Mouse (Mus musculus): ENCODE results near the gene Tubb2b. TPM values are rescaled to one million over a fixed set of nuclear protein-coding genes. Genes with fewer than 3 reads are reported as not detected.

The Tubb2b gene
- polyA plus RNA-seq, 1 experiment, result 15.1 TPM

- TF ChIP-seq CTCF (IDR thresholded peaks at IDR 0.05; ENCODE audit: extremely low read depth, insufficient read depth, insufficient read length, insufficient replicate concordance) (no peak), POLR2A (IDR thresholded peaks at IDR 0.05; ENCODE audit: low read depth, low read length) (no peak)
- Histone ChIP-seq H3K27me3 (ENCODE audit: control insufficient read depth, insufficient read depth, low read length) (no peaks in the 10 kb centered on the region), H3K27ac (ENCODE audit: insufficient read depth, low read length) (no peak overlapping the region), H3K4me3 (ENCODE audit: extremely low read depth, insufficient read depth, insufficient read length) (no peak overlapping the region), H3K4me1 (ENCODE audit: control insufficient read depth, insufficient read depth, insufficient read length) (peaks cover 9% of the 10 kb centered on the region; the same call in 1 of the 2 replicates), H3K36me3 (ENCODE audit: control insufficient read depth, insufficient read depth, low read length) (no peaks in the 10 kb centered on the region)
- WGBS, result 79% methylated on average over 7 of the region's 7 CpGs
- no peak for DNase-seq (ENCODE audit: low read depth in 1 of 2, low spot score in 2 of 2)
Measured at GRCm38 (mm10) chr13:34087052-34087812, 43.0 kb downstream of the Tubb2b start.

DNA sequence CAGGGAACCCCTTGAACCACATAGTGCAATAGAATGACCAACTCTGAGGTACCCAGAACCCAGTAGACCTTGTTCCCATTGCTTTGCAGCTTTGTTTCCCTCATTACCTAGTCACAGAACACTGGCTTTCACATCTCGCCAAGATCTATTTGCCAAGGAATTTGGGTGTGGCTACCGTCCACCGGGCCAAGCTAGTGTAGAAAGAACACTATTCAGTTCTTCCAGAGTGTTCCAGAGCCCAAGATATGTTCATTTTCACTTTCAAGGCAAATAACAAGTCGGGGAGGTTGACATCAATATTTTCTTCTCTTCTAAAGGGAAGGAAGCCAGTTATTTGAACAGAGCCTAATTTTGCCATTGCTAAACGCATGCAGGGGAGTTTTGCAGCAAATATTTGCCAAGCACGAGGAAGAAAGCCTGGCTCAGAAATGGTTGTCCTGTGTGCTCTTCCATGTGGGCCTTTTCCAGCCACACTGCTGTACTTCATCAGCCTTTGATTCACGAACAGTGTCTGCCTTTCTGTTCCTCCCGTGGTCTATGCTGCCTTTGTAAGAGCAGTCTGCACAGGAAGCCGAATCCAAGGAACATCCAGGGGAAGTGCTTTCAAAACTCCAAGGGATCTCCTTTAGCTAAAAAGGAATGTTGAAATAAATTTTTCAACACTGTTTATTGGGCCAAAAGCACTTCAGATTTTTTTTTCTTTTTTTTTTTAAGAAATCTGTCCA lies 46.1 kb downstream of the Tubb2b start:
- TF ChIP-seq POLR2A (IDR thresholded peaks at IDR 0.05; ENCODE audit: low read depth, low read length), result no peak
- TF ChIP-seq CTCF (IDR thresholded peaks at IDR 0.05; ENCODE audit: extremely low read depth, insufficient read depth, insufficient read length, insufficient replicate concordance), result no peak
- H3K36me3 ChIP-seq (ENCODE audit: control insufficient read depth, insufficient read depth, low read length), result no peaks in the 10 kb centered on the region
- no peak overlapping the region for H3K27ac ChIP-seq (ENCODE audit: insufficient read depth, low read length)
- H3K4me3 ChIP-seq (ENCODE audit: extremely low read depth, insufficient read depth, insufficient read length), result no peak overlapping the region
- H3K4me1 ChIP-seq (ENCODE audit: control insufficient read depth, insufficient read depth, insufficient read length), result peaks cover 6% of the 10 kb centered on the region; the same call in 1 of the 2 replicates
- no peak for DNase-seq (ENCODE audit: low read depth in 1 of 2, low spot score in 2 of 2)
- 80% methylated on average over 9 of the region's 9 CpGs for WGBS
- H3K27me3 ChIP-seq (ENCODE audit: control insufficient read depth, insufficient read depth, low read length), result no peaks in the 10 kb centered on the region

GRCm38 (mm10) chr13:34081926-34082325 lies 48.3 kb downstream of the Tubb2b start:
- no peak for DNase-seq (ENCODE audit: low read depth in 1 of 2, low spot score in 2 of 2)
- 90% methylated on average over 4 of the region's 4 CpGs for WGBS
- H3K27me3 ChIP-seq (ENCODE audit: control insufficient read depth, insufficient read depth, low read length), result no peaks in the 10 kb centered on the region
- H3K27ac ChIP-seq (ENCODE audit: insufficient read depth, low read length), result no peak overlapping the region
- no peaks in the 10 kb centered on the region for H3K36me3 ChIP-seq (ENCODE audit: control insufficient read depth, insufficient read depth, low read length)
- TF ChIP-seq POLR2A (IDR thresholded peaks at IDR 0.05; ENCODE audit: low read depth, low read length), result no peak
- no peak for TF ChIP-seq CTCF (IDR thresholded peaks at IDR 0.05; ENCODE audit: extremely low read depth, insufficient read depth, insufficient read length, insufficient replicate concordance)
- peaks cover 7% of the 10 kb centered on the region; the same call in 1 of the 2 replicates for H3K4me1 ChIP-seq (ENCODE audit: control insufficient read depth, insufficient read depth, insufficient read length)
- H3K4me3 ChIP-seq (ENCODE audit: extremely low read depth, insufficient read depth, insufficient read length), result no peak overlapping the region

- TF ChIP-seq POLR2A (IDR thresholded peaks at IDR 0.05; ENCODE audit: low read depth, low read length), result no peak
- TF ChIP-seq CTCF (IDR thresholded peaks at IDR 0.05; ENCODE audit: extremely low read depth, insufficient read depth, insufficient read length, insufficient replicate concordance), result no peak
- no peak overlapping the region for H3K27ac ChIP-seq (ENCODE audit: insufficient read depth, low read length)
- DNase-seq (ENCODE audit: low read depth in 1 of 2, low spot score in 2 of 2), result no peak
- peaks cover 13% of the 10 kb centered on the region; the same call in 1 of the 2 replicates for H3K4me1 ChIP-seq (ENCODE audit: control insufficient read depth, insufficient read depth, insufficient read length)
- H3K36me3 ChIP-seq (ENCODE audit: control insufficient read depth, insufficient read depth, low read length), result no peaks in the 10 kb centered on the region
- 86% methylated on average over 3 of the region's 3 CpGs for WGBS
- no peaks in the 10 kb centered on the region for H3K27me3 ChIP-seq (ENCODE audit: control insufficient read depth, insufficient read depth, low read length)
- no peak overlapping the region for H3K4me3 ChIP-seq (ENCODE audit: extremely low read depth, insufficient read depth, insufficient read length)
Measured at GRCm38 (mm10) chr13:34079801-34080200, 50.5 kb downstream of the Tubb2b start.

GRCm38 (mm10) chr13:34078500-34079280 lies 51.6 kb downstream of the Tubb2b start:
- peaks cover 13% of the 10 kb centered on the region; the same call in 1 of the 2 replicates for H3K4me1 ChIP-seq (ENCODE audit: control insufficient read depth, insufficient read depth, insufficient read length)
- peak overlapping the region; percentile 83 for H3K4me3 ChIP-seq (ENCODE audit: extremely low read depth, insufficient read depth, insufficient read length)
- no peak overlapping the region for H3K27ac ChIP-seq (ENCODE audit: insufficient read depth, low read length)
- no peaks in the 10 kb centered on the region; the same call in 1 of the 2 replicates for H3K36me3 ChIP-seq (ENCODE audit: control insufficient read depth, insufficient read depth, low read length)
- TF ChIP-seq POLR2A (IDR thresholded peaks at IDR 0.05; ENCODE audit: low read depth, low read length), result no peak
- no peak for TF ChIP-seq CTCF (IDR thresholded peaks at IDR 0.05; ENCODE audit: extremely low read depth, insufficient read depth, insufficient read length, insufficient replicate concordance)
- DNase-seq (ENCODE audit: low read depth in 1 of 2, low spot score in 2 of 2), result no peak
- 16% methylated on average over 16 of the region's 16 CpGs for WGBS
- no peaks in the 10 kb centered on the region for H3K27me3 ChIP-seq (ENCODE audit: control insufficient read depth, insufficient read depth, low read length)

GRCm38 (mm10) chr13:34077492-34078271 lies 52.6 kb downstream of the Tubb2b start, which contains the start of gene Tubb2a:
Gene Tubb2a, minus strand, starts transcription at chr13:34078007.
- Histone ChIP-seq H3K4me1 (ENCODE audit: control insufficient read depth, insufficient read depth, insufficient read length) (peaks cover 13% of the 10 kb centered on the region; the same call in 1 of the 2 replicates), H3K27me3 (ENCODE audit: control insufficient read depth, insufficient read depth, low read length) (no peaks in the 10 kb centered on the region), H3K27ac (ENCODE audit: insufficient read depth, low read length) (peak within 1 kb of the TSS; percentile 34), H3K4me3 (ENCODE audit: extremely low read depth, insufficient read depth, insufficient read length) (peak within 1 kb of the TSS; percentile 83), H3K36me3 (ENCODE audit: control insufficient read depth, insufficient read depth, low read length) (peaks cover 1% of the 10 kb centered on the region; the same call in 1 of the 2 replicates)
- TF ChIP-seq POLR2A (IDR thresholded peaks at IDR 0.05; ENCODE audit: low read depth, low read length) (peak; percentile 92), CTCF (IDR thresholded peaks at IDR 0.05; ENCODE audit: extremely low read depth, insufficient read depth, insufficient read length, insufficient replicate concordance) (0 out of 2 replicates have a peak, but pooled peaks have one; percentile 30)
- DNase-seq (ENCODE audit: low read depth in 1 of 2, low spot score in 2 of 2), result peak; percentile 62 to 85
- under 1% methylated on average over 45 of the region's 45 CpGs for WGBS

Other genes starting within 250 kb of the Tubb2b start
- gene Serpinb6c, start 224.8 kb downstream of the Tubb2b start, polyA plus RNA-seq (2012; rRNA removed), result not detected in 2 replicates
- 1.8 and 3.0 TPM in 2 replicates for gene Nqo2, start 165.8 kb downstream of the Tubb2b start, polyA plus RNA-seq (2012; rRNA removed)
- gene Ripk1, start 128.1 kb downstream of the Tubb2b start, polyA plus RNA-seq (2012; rRNA removed), result 6.5 and 11.4 TPM in 2 replicates
- 32.6 and 36.3 TPM in 2 replicates for gene Serpinb6a, start 127.7 kb downstream of the Tubb2b start, polyA plus RNA-seq (2012; rRNA removed)
- gene Bphl, start 92.9 kb downstream of the Tubb2b start, polyA plus RNA-seq (2012; rRNA removed), result 9.7 and 10.1 TPM in 2 replicates
- 89.5 and 113 TPM in 2 replicates for gene Tubb2a, start 52.5 kb downstream of the Tubb2b start, polyA plus RNA-seq (2012; rRNA removed)
- gene Psmg4, start 32.5 kb upstream of the Tubb2b start, polyA plus RNA-seq (2012; rRNA removed), result 104 and 206 TPM in 2 replicates
- gene Slc22a23, start 214.7 kb upstream of the Tubb2b start, polyA plus RNA-seq (2012; rRNA removed), result 10.0 and 11.1 TPM in 2 replicates

Measured in spleen, adult 2 months (tissue).